Mouse (Mus musculus): Measurements from ENCODE around the gene H2-M10.1. TPM values are rescaled to one million over a fixed set of nuclear protein-coding genes. Genes with fewer than 3 reads are reported as not detected.

The H2-M10.1 gene
- total RNA-seq (2023) = not detected

DNA sequence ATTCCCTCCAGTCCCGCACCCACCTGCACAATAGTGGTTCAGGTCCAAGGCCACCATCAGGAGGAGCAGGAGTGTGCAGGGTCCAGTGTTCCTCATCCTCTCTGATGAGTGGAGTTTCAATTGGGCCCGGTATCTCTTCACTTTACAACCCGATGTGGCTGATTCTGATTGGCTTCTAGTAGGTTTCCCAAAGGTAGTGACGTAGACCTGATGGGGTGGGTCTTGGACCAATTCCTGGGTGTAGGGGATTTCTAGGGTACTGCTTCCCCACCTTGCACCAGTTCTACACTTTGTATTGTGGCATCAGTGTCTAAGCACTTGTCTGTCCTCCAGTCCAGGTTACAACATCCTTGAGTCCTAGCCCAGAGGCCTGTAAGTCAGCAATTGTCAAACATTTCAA lies at the start of gene H2-M10.1:
Gene H2-M10.1, minus strand, starts transcription at position 101 of the 400 bp plus-strand sequence.

GRCm38 (mm10) chr17:36368317-36368716 lies 42.4 kb upstream of the H2-M10.1 start, which contains the start of gene H2-M10.3:
Gene H2-M10.3 (minus strand): TSS chr17:36368417.

GRCm38 (mm10) chr17:36286390-36286789 lies 39.6 kb downstream of the H2-M10.1 start, which contains the start of gene H2-M10.2:
Gene H2-M10.2 (minus strand): TSS chr17:36286490.

Other genes starting within 250 kb of the H2-M10.1 start
- under 1 TPM in 1 of 2 experiments, not detected in 1; 0.31 TPM for gene Gm19684, start 204.5 kb downstream of the H2-M10.1 start, total RNA-seq (2023)
- gene Gm7030, start 196.7 kb downstream of the H2-M10.1 start, total RNA-seq (2023) = 1 to 10 TPM; 1.4 to 1.5 TPM
- not detected for gene Gm8909, start 157.6 kb downstream of the H2-M10.1 start, total RNA-seq (2023)
- gene H2-T3, start 135.9 kb downstream of the H2-M10.1 start, total RNA-seq (2023) = not detected
- 10 to 100 TPM; 41.6 to 47.7 TPM for gene Rpp21, start 68.1 kb downstream of the H2-M10.1 start, total RNA-seq (2023)
- 10 to 100 TPM; 32.0 to 34.1 TPM for gene Trim39, start 53.9 kb downstream of the H2-M10.1 start, total RNA-seq (2023)
- not detected for gene H2-M10.2, start 39.7 kb downstream of the H2-M10.1 start, total RNA-seq (2023)
- not detected for gene H2-M10.3, start 42.3 kb upstream of the H2-M10.1 start, total RNA-seq (2023)
- not detected for gene H2-M10.4, start 136.2 kb upstream of the H2-M10.1 start, total RNA-seq (2023)
- gene H2-M11, start 220.9 kb upstream of the H2-M10.1 start, total RNA-seq (2023) = not detected